ENCODE assay signal across 8 mouse cellular contexts in the genomic region with DNA sequence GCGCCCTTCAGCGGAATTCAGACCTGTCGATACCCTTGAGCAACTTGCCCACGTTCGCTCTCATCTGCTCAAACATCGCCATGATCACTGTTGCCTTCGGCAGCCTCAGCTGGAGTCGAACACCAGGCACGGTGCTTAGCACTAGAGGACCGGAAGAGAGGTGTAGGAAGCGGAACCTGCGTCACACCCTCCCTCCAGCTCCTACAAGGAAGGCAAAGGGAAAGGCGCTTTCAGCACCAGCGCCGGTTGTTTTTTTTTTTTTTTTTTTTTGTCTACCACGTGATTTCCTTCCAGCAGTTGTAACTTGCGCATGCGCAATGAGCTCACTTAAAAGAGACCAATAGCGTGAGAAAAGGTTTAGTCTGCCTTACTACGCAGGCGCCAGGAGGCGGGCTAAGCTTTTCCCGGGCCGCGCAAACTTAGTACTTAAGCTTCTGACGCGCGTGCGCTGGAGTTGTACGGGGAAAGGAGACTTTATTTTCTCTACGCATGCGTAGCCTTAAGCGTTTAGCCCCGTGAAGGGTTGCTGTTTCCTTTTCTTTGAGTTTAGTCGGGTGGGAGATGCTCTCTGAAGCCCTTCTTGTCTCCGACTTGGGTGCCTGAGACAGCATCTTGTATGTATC. TPM values are rescaled to one million over a fixed set of nuclear protein-coding genes. Genes with fewer than 3 reads are reported as not detected.
A peak's percentile ranks its signal among the peaks of the same experiment; 100 is the strongest.
DNase-seq lines count a peak whose midpoint lies in the region; ATAC-seq and TF ChIP-seq lines count a peak whose summit lies in the region.

A gene (minus strand): TSS at position 214 of the 623 bp plus-strand sequence.
A gene (plus strand): TSS at position 400 of the 623 bp plus-strand sequence.

- peak within 1 kb of the TSS; percentile 72 for H3K9ac ChIP-seq in forebrain, embryonic 12.5 days
- H3K9ac ChIP-seq in heart, postnatal 0 days (replicated peaks; ENCODE audit: low read depth, low read length): peak within 1 kb of the TSS; percentile 67
- H3K9ac ChIP-seq in liver, embryonic 16.5 days (ENCODE audit: low read depth, low read length): peak within 1 kb of the TSS; percentile 88
- H3K9ac ChIP-seq in neural tube, embryonic 13.5 days: peak within 1 kb of the TSS; percentile 85

- peaks cover 74% of the 10 kb centered on the region for H3K4me1 ChIP-seq in E14TG2a.4 (replicated peaks; ENCODE audit: low read depth, low read length)
- peaks cover 21% of the 10 kb centered on the region for H3K4me1 ChIP-seq in forebrain, embryonic 12.5 days
- peaks cover 11% of the 10 kb centered on the region; the same call in 1 of the 2 replicates for H3K4me1 ChIP-seq in heart, postnatal 0 days (ENCODE audit: control insufficient read depth, insufficient read depth)
- H3K4me1 ChIP-seq in liver, embryonic 16.5 days (ENCODE audit: control insufficient read depth, low read depth, low read length): peaks cover 24% of the 10 kb centered on the region
- H3K4me1 ChIP-seq in neural tube, embryonic 13.5 days (replicated peaks): peaks cover 21% of the 10 kb centered on the region
- peaks cover 24% of the 10 kb centered on the region for H3K4me1 ChIP-seq in testis, adult 2 months (ENCODE audit: control insufficient read depth, insufficient read depth, low read length)

- no peaks in the 10 kb centered on the region for H3K9me3 ChIP-seq in E14TG2a.4 (ENCODE audit: low read length)
- no peaks in the 10 kb centered on the region for H3K9me3 ChIP-seq in forebrain, embryonic 12.5 days
- no peaks in the 10 kb centered on the region for H3K9me3 ChIP-seq in heart, postnatal 0 days (replicated peaks; ENCODE audit: control insufficient read depth, low read length)
- H3K9me3 ChIP-seq in liver, embryonic 16.5 days (replicated peaks; ENCODE audit: control insufficient read depth, low read length): no peaks in the 10 kb centered on the region
- no peaks in the 10 kb centered on the region for H3K9me3 ChIP-seq in neural tube, embryonic 13.5 days

- H3K27ac ChIP-seq in forebrain, embryonic 12.5 days: peak within 1 kb of the TSS; percentile 83
- H3K27ac ChIP-seq in heart, postnatal 0 days (ENCODE audit: low read depth): peak within 1 kb of the TSS; percentile 81
- H3K27ac ChIP-seq in liver, embryonic 16.5 days (ENCODE audit: low read length): peak within 1 kb of the TSS; percentile 95
- H3K27ac ChIP-seq in neural tube, embryonic 13.5 days (replicated peaks): peak within 1 kb of the TSS; percentile 78
- H3K27ac ChIP-seq in testis, adult 2 months (ENCODE audit: control insufficient read depth, insufficient read depth, low read depth, low read length): peak within 1 kb of the TSS; percentile 94

- H3K4me3 ChIP-seq in E14TG2a.4 (replicated peaks; ENCODE audit: low read length): peak within 1 kb of the TSS; percentile 91
- H3K4me3 ChIP-seq in forebrain, embryonic 12.5 days (replicated peaks): peak within 1 kb of the TSS; percentile 70
- H3K4me3 ChIP-seq in heart, postnatal 0 days (ENCODE audit: low read depth, low read length): peak within 1 kb of the TSS; percentile 71
- H3K4me3 ChIP-seq in liver, embryonic 16.5 days (ENCODE audit: low read depth, low read length): peak within 1 kb of the TSS; percentile 75
- H3K4me3 ChIP-seq in neural tube, embryonic 13.5 days: peak within 1 kb of the TSS; percentile 82
- H3K4me3 ChIP-seq in testis, adult 2 months (ENCODE audit: control insufficient read depth, low read depth, low read length): peak within 1 kb of the TSS; percentile 93

- TF ChIP-seq CTCF in E14TG2a.4 (conservative IDR thresholded peaks at IDR 0.05; ENCODE audit: low read length): no peak
- TF ChIP-seq CTCF in heart, postnatal 0 days (IDR thresholded peaks at IDR 0.05; ENCODE audit: low read depth): no peak
- TF ChIP-seq CTCF in testis, adult 2 months (IDR thresholded peaks at IDR 0.05; ENCODE audit: control insufficient read depth, insufficient read depth, insufficient replicate concordance, low read depth, low read length): peak; percentile 15; the same call in 1 of the 2 replicates

- TF ChIP-seq EP300 in heart, postnatal 0 days (IDR thresholded peaks at IDR 0.05; ENCODE audit: low read depth): no peak

- H3K36me3 ChIP-seq in E14TG2a.4 (ENCODE audit: insufficient read depth, low read length): peaks cover 42% of the 10 kb centered on the region
- H3K36me3 ChIP-seq in forebrain, embryonic 12.5 days (replicated peaks): peaks cover 27% of the 10 kb centered on the region
- H3K36me3 ChIP-seq in heart, postnatal 0 days (replicated peaks; ENCODE audit: control insufficient read depth, insufficient read depth, low read length): peaks cover 30% of the 10 kb centered on the region
- peaks cover 23% of the 10 kb centered on the region for H3K36me3 ChIP-seq in liver, embryonic 16.5 days (ENCODE audit: control insufficient read depth, insufficient read depth)
- peaks cover 28% of the 10 kb centered on the region for H3K36me3 ChIP-seq in neural tube, embryonic 13.5 days
- no peaks in the 10 kb centered on the region; the same call in none of the 2 replicates for H3K36me3 ChIP-seq in testis, adult 2 months (ENCODE audit: control insufficient read depth, insufficient read depth, low read length)

- peak; percentile 97 for ATAC-seq in forebrain, embryonic 12.5 days (ENCODE audit: low FRiP score)
- ATAC-seq in heart, postnatal 0 days (ENCODE audit: insufficient read depth, low read depth): peak; percentile 96
- ATAC-seq in liver, embryonic 16.5 days (ENCODE audit: low read depth): peak; percentile 94
- peak; percentile 97 for ATAC-seq in neural tube, embryonic 13.5 days (ENCODE audit: low read depth)

- no peaks in the 10 kb centered on the region for H3K27me3 ChIP-seq in E14TG2a.4 (ENCODE audit: insufficient read depth, low read length)
- H3K27me3 ChIP-seq in forebrain, embryonic 12.5 days: no peaks in the 10 kb centered on the region
- no peaks in the 10 kb centered on the region for H3K27me3 ChIP-seq in heart, postnatal 0 days (ENCODE audit: control insufficient read depth, insufficient read depth, low read length)
- no peaks in the 10 kb centered on the region for H3K27me3 ChIP-seq in liver, embryonic 16.5 days (ENCODE audit: control insufficient read depth, insufficient read depth, low read depth, low read length)
- no peaks in the 10 kb centered on the region for H3K27me3 ChIP-seq in neural tube, embryonic 13.5 days
- H3K27me3 ChIP-seq in testis, adult 2 months (ENCODE audit: control insufficient read depth, insufficient read depth, low read length): no peaks in the 10 kb centered on the region

- TF ChIP-seq POLR2A in testis, adult 2 months (IDR thresholded peaks at IDR 0.05; ENCODE audit: control insufficient read depth, low read depth, low read length): peak; percentile 88; the same call in 1 of the 2 replicates

- under 1% methylated on average over 36 of the region's 36 CpGs for WGBS in forebrain, embryonic 12.5 days
- under 1% methylated on average over 36 of the region's 36 CpGs for WGBS in heart, postnatal 0 days
- WGBS in liver, embryonic 16.5 days (ENCODE audit: insufficient replicate concordance): under 1% methylated on average over 36 of the region's 36 CpGs
- under 1% methylated on average over 36 of the region's 36 CpGs for WGBS in neural tube, embryonic 13.5 days

- DNase-seq in c-Kit-positive CD71-positive TER-119-positive erythroid progenitor cells, embryonic 14.5 days (ENCODE audit: low spot score): peak; percentile 100
- DNase-seq in heart, postnatal 0 days (ENCODE audit: low spot score): peak; percentile 99
- DNase-seq in kidney, postnatal 4 days: peak; percentile 96 to 98

- H3K4me2 ChIP-seq in forebrain, embryonic 12.5 days: peak within 1 kb of the TSS; percentile 90
- H3K4me2 ChIP-seq in heart, postnatal 0 days (ENCODE audit: low read depth, low read length): peak within 1 kb of the TSS; percentile 89
- peak within 1 kb of the TSS; percentile 99 for H3K4me2 ChIP-seq in liver, embryonic 16.5 days (ENCODE audit: low read depth, low read length)
- peak within 1 kb of the TSS; percentile 98 for H3K4me2 ChIP-seq in neural tube, embryonic 13.5 days

RNA-seq across cellular contexts. Expression of the first gene that starts in this region (rescaled TPM):
- polyA plus RNA-seq in forebrain, embryonic 12.5 days (2016; fragmentation: Nextera tagmentation; extraction: Ambion mirVana): 314 and 342 TPM in 2 replicates
- 366 and 476 TPM in 2 replicates for total RNA-seq in heart, postnatal 0 days (2014; rRNA removed; ENCODE audit: low replicate concordance)
- polyA plus RNA-seq in heart, postnatal 0 days (2015; fragmentation: Nextera tagmentation; extraction: Ambion mirVana): 261 and 264 TPM in 2 replicates
- 195 and 205 TPM in 2 replicates for polyA plus RNA-seq in liver, embryonic 16.5 days (2015; fragmentation: Nextera tagmentation; extraction: Ambion mirVana)
- 352 and 359 TPM in 2 replicates for polyA plus RNA-seq in neural tube, embryonic 13.5 days (2015; fragmentation: Nextera tagmentation; extraction: Ambion mirVana)
- 379 and 426 TPM in 2 replicates for polyA plus RNA-seq in testis, adult 2 months (2012; rRNA removed)

RNA-seq across cellular contexts. Expression of the second gene that starts in this region (rescaled TPM):
- polyA plus RNA-seq in forebrain, embryonic 12.5 days (2016; fragmentation: Nextera tagmentation; extraction: Ambion mirVana): 5.0 and 5.7 TPM in 2 replicates
- 0.15 TPM in 1 of 2 replicates, not detected in the other for total RNA-seq in heart, postnatal 0 days (2014; rRNA removed; ENCODE audit: low replicate concordance)
- polyA plus RNA-seq in heart, postnatal 0 days (2015; fragmentation: Nextera tagmentation; extraction: Ambion mirVana): 1.4 and 1.8 TPM in 2 replicates
- 28.3 and 30.2 TPM in 2 replicates for polyA plus RNA-seq in liver, embryonic 16.5 days (2015; fragmentation: Nextera tagmentation; extraction: Ambion mirVana)
- polyA plus RNA-seq in neural tube, embryonic 13.5 days (2015; fragmentation: Nextera tagmentation; extraction: Ambion mirVana): 4.1 and 5.3 TPM in 2 replicates
- 58.8 and 83.2 TPM in 2 replicates for polyA plus RNA-seq in testis, adult 2 months (2012; rRNA removed)

Comparison
In these comparisons a context has a peak if more than half of its experiments do, and no peak if none do; other contexts are left out.
1. Peak in every context shown above with its lines: DNase-seq, ATAC-seq, H3K4me3 ChIP-seq and H3K27ac ChIP-seq.